Mouse (Mus musculus) erythroid progenitor cell, adult 5-6 weeks (primary cell): ENCODE measurements around the gene Ech1. TPM values are rescaled to one million over a fixed set of nuclear protein-coding genes. Genes with fewer than 3 reads are reported as not detected.

Experiments
- ATAC-seq: replicated peaks from 2 replicates; pipeline ENCODE4 v1.8.0; 2016; ENCODE audit warnings: moderate number of reproducible peaks, mild to moderate bottlenecking, moderate TSS enrichment, inconsistent platforms; ENCODE audit not compliant: poor library complexity, low FRiP score, severe bottlenecking
- total RNA-seq, 2 experiments: library from RNA; stranded (forward) in 1 of 2; stranded (reverse) in 1 of 2; fragments of 150-400 nt in 1 of 2; fragments of 186-747, 209-891 nt in 1 of 2; gene quantifications; 2 replicates each; pipeline versions ENCODE4 v1.2.3 to v1.2.4; 2015 to 2017; ENCODE audit warnings: low replicate concordance in 2 of 2

Gene Ech1
- total RNA-seq, 2 experiments from 2014 or later: 10.6 to 61.2 TPM

DNA sequence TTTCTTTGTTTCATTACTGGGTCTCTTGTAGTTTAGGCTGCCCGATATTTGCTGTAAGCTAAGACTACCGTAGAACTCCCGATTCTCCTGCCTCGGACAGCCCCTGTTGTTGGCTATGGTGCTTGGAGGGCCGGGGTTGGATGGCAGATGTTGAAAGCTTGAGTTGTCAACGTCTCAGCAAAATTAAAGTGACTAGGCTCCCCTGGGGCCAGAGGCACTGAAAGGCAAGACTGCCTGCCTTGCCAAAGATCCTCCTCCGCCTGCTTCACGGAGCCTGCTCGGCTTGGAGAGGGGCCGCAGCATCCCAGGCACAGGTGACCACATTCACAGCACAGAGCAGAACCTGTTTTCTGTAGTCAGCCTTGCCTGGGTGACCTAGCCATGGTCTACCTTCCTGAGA lies 55.5 kb downstream of the Ech1 start:
- no peak for ATAC-seq

DNA sequence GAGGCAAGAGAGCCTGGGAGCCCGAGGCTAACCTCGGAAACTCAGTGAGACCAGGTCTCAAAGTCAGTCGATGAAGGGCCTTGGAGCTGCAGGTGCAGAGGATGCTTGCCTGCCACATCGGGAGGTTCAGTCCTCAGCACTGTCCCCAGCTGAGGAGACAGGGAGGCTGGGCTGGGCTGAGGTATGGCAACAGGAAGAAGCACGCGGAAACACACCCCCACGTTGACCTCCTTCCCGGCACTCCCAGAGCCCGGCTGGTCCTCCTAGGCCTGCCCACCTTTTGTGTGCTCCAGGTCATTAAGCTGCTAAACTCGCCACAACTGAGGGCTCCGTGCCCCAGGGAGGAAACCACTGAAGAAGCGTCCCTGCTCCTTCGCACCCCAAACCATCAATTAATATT lies 56.2 kb downstream of the Ech1 start, which contains the start of gene Capn12:
TSS of gene Capn12 (plus strand) at position 224 of the 400 bp plus-strand sequence.
- ATAC-seq: no peak

Other genes starting within 250 kb of the Ech1 start
- 15.9 and 29.6 TPM in 2 replicates for gene Samd4b, start 227.1 kb upstream of the Ech1 start, total RNA-seq (2015; ENCODE audit: low replicate concordance)
- gene Samd4b, start 227.1 kb upstream of the Ech1 start, total RNA-seq (2017; ENCODE audit: low replicate concordance): 8.0 and 20.2 TPM in 2 replicates
- gene Pak4, start 227.0 kb upstream of the Ech1 start, total RNA-seq (2015; ENCODE audit: low replicate concordance): 7.6 and 9.6 TPM in 2 replicates
- 2.1 and 5.9 TPM in 2 replicates for gene Pak4, start 227.0 kb upstream of the Ech1 start, total RNA-seq (2017; ENCODE audit: low replicate concordance)
- not detected in 2 replicates for gene Acp7, start 193.9 kb upstream of the Ech1 start, total RNA-seq (2015; ENCODE audit: low replicate concordance)
- not detected in 2 replicates for gene Acp7, start 193.9 kb upstream of the Ech1 start, total RNA-seq (2017; ENCODE audit: low replicate concordance)
- not detected in 2 replicates for gene Fbxo27, start 132.4 kb upstream of the Ech1 start, total RNA-seq (2015; ENCODE audit: low replicate concordance)
- 1.4 TPM in 1 of 2 replicates, not detected in the other for gene Fbxo27, start 132.4 kb upstream of the Ech1 start, total RNA-seq (2017; ENCODE audit: low replicate concordance)
- gene Fbxo17, start 108.4 kb upstream of the Ech1 start, total RNA-seq (2015; ENCODE audit: low replicate concordance): 2.5 TPM in 1 of 2 replicates, not detected in the other
- gene Fbxo17, start 108.4 kb upstream of the Ech1 start, total RNA-seq (2017; ENCODE audit: low replicate concordance): 1.3 TPM in 1 of 2 replicates, not detected in the other
- 12.6 and 27.2 TPM in 2 replicates for gene Mrps12, start 83.4 kb upstream of the Ech1 start, total RNA-seq (2015; ENCODE audit: low replicate concordance)
- gene Mrps12, start 83.4 kb upstream of the Ech1 start, total RNA-seq (2017; ENCODE audit: low replicate concordance): 16.2 and 17.5 TPM in 2 replicates
- 1.3 and 6.1 TPM in 2 replicates for gene Sars2, start 83.2 kb upstream of the Ech1 start, total RNA-seq (2015; ENCODE audit: low replicate concordance)
- 0.39 and 4.4 TPM in 2 replicates for gene Sars2, start 83.2 kb upstream of the Ech1 start, total RNA-seq (2017; ENCODE audit: low replicate concordance)
- gene Ccer2, start 69.0 kb upstream of the Ech1 start, total RNA-seq (2015; ENCODE audit: low replicate concordance): not detected in 2 replicates
- gene Ccer2, start 69.0 kb upstream of the Ech1 start, total RNA-seq (2017; ENCODE audit: low replicate concordance): not detected in 2 replicates
- gene Sirt2, start 58.5 kb upstream of the Ech1 start, total RNA-seq (2015; ENCODE audit: low replicate concordance): 38.9 and 40.2 TPM in 2 replicates
- 3.6 and 14.5 TPM in 2 replicates for gene Sirt2, start 58.5 kb upstream of the Ech1 start, total RNA-seq (2017; ENCODE audit: low replicate concordance)
- gene Nfkbib, start 57.7 kb upstream of the Ech1 start, total RNA-seq (2015; ENCODE audit: low replicate concordance): 8.3 and 12.2 TPM in 2 replicates
- gene Nfkbib, start 57.7 kb upstream of the Ech1 start, total RNA-seq (2017; ENCODE audit: low replicate concordance): 4.8 and 5.5 TPM in 2 replicates
- 4.3 and 8.8 TPM in 2 replicates for gene Rinl, start 36.2 kb upstream of the Ech1 start, total RNA-seq (2015; ENCODE audit: low replicate concordance)
- 5.4 and 19.4 TPM in 2 replicates for gene Rinl, start 36.2 kb upstream of the Ech1 start, total RNA-seq (2017; ENCODE audit: low replicate concordance)
- gene Hnrnpl, start 16.7 kb upstream of the Ech1 start, total RNA-seq (2015; ENCODE audit: low replicate concordance): 215 and 258 TPM in 2 replicates
- 202 and 252 TPM in 2 replicates for gene Hnrnpl, start 16.7 kb upstream of the Ech1 start, total RNA-seq (2017; ENCODE audit: low replicate concordance)
- gene Lgals4, start 8.6 kb downstream of the Ech1 start, total RNA-seq (2015; ENCODE audit: low replicate concordance): not detected in 2 replicates
- 0.91 and 1.5 TPM in 2 replicates for gene Lgals4, start 8.6 kb downstream of the Ech1 start, total RNA-seq (2017; ENCODE audit: low replicate concordance)
- gene Lgals7, start 38.6 kb downstream of the Ech1 start, total RNA-seq (2015; ENCODE audit: low replicate concordance): not detected in 2 replicates
- not detected in 2 replicates for gene Lgals7, start 38.6 kb downstream of the Ech1 start, total RNA-seq (2017; ENCODE audit: low replicate concordance)
- gene Capn12, start 56.2 kb downstream of the Ech1 start, total RNA-seq (2015; ENCODE audit: low replicate concordance): not detected in 2 replicates
- 1.2 TPM in 1 of 2 replicates, not detected in the other for gene Capn12, start 56.2 kb downstream of the Ech1 start, total RNA-seq (2017; ENCODE audit: low replicate concordance)
- gene Actn4, start 137.1 kb downstream of the Ech1 start, total RNA-seq (2015; ENCODE audit: low replicate concordance): 170 and 189 TPM in 2 replicates
- 173 and 197 TPM in 2 replicates for gene Actn4, start 137.1 kb downstream of the Ech1 start, total RNA-seq (2017; ENCODE audit: low replicate concordance)
- 83.8 and 161 TPM in 2 replicates for gene Eif3k, start 156.6 kb downstream of the Ech1 start, total RNA-seq (2015; ENCODE audit: low replicate concordance)
- gene Eif3k, start 156.6 kb downstream of the Ech1 start, total RNA-seq (2017; ENCODE audit: low replicate concordance): 81.5 and 115 TPM in 2 replicates
- 13.0 and 23.1 TPM in 2 replicates for gene Map4k1, start 156.8 kb downstream of the Ech1 start, total RNA-seq (2015; ENCODE audit: low replicate concordance)
- gene Map4k1, start 156.8 kb downstream of the Ech1 start, total RNA-seq (2017; ENCODE audit: low replicate concordance): 7.3 and 7.9 TPM in 2 replicates